Mouse (Mus musculus) olfactory bulb, adult 2 months (tissue): ENCODE results near the gene Cep350. TPM values are rescaled to one million over a fixed set of nuclear protein-coding genes. Genes with fewer than 3 reads are reported as not detected.

ENCODE experiments used
- H3K27ac ChIP-seq: fragments of 200-500 bp; 2 replicates; pipeline ENCODE4 v1.5.1; 2012; ENCODE audit warnings: low read depth, low read length; ENCODE audit not compliant: insufficient read depth
- H3K4me1 ChIP-seq: fragments of 200-500 bp; 2 replicates; pipeline ENCODE4 v1.6.1; 2012; ENCODE audit warnings: low read length; ENCODE audit not compliant: control insufficient read depth, insufficient read depth
- H3K4me3 ChIP-seq: fragments of 200-500 bp; 2 replicates; pipeline ENCODE4 v1.5.1; 2012; ENCODE audit warnings: mild to moderate bottlenecking, low read depth, low read length, moderate library complexity; ENCODE audit not compliant: insufficient read depth
- CTCF ChIP-seq: fragments of 200-500 bp; IDR thresholded peaks from 2 replicates; pipeline ENCODE4 v1.5.1; 2012; ENCODE audit warnings: low read depth, mild to moderate bottlenecking, low read length, moderate library complexity; ENCODE audit not compliant: insufficient read depth
- POLR2A ChIP-seq: fragments of 200-500 bp; IDR thresholded peaks from 2 replicates; pipeline ENCODE4 v1.6.1; 2012; ENCODE audit warnings: mild to moderate bottlenecking, low read depth, low read length, moderate library complexity; ENCODE audit not compliant: insufficient read depth
- WGBS: fragments of 180-500 bp; shearing (Covaris S2); methylation state at CpG from one replicate; pipeline ENCODE4 v1.1.7; 2018; 5-methylcytosine and 5-hydroxymethylcytosine counted together
- polyA plus RNA-seq: library from polyadenylated mRNA; stranded (reverse); fragments of >200 nt; gene quantifications from 2 replicates; pipeline ENCODE4 v1.2.4, GENCODE M21; 2012; ENCODE audit warnings: low replicate concordance; ENCODE audit not compliant: missing spikeins, insufficient read depth, insufficient read length

The Cep350 gene
- polyA plus RNA-seq, 1 experiment: not detected

GRCm38 (mm10) chr1:155843538-155843937 is 129.5 kb downstream of the Cep350 start:
- Histone ChIP-seq H3K4me3 (no peak overlapping the region), H3K4me1 (no peaks in the 10 kb centered on the region; the same call in 1 of the 2 replicates), H3K27ac (no peak overlapping the region)
- 76% methylated on average over 4 of the region's 4 CpGs for WGBS
- TF ChIP-seq POLR2A (no peak), CTCF (no peak)

GRCm38 (mm10) chr1:155835667-155836066 is 137.4 kb downstream of the Cep350 start:
- no peaks in the 10 kb centered on the region for H3K4me1 ChIP-seq
- 83% methylated on average over 2 of the region's 2 CpGs for WGBS
- no peak overlapping the region for H3K27ac ChIP-seq
- TF ChIP-seq POLR2A (no peak), CTCF (no peak)
- H3K4me3 ChIP-seq: no peak overlapping the region

DNA sequence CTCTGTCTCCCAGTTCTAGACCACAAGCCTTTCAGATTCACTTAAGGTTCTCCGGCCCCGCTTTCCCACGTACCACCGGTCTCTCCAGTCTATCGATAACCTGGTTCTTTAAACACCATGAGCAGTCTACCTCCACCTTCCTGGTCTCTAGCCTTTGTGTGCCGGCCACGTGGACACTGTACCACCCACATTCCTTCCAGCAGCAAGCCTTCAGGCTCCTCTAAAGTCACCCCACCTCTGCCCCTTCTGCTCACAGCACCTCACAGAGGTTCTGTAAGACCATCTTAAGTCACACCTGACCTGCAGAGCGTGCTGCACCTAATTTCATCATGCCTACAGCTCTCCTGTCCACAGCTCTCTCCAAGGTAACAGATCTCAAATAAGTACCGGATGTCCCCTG is 139.4 kb downstream of the Cep350 start:
- Histone ChIP-seq H3K27ac (no peak overlapping the region), H3K4me1 (no peaks in the 10 kb centered on the region), H3K4me3 (no peak overlapping the region)
- TF ChIP-seq POLR2A (no peak), CTCF (no peak)
- WGBS: 90% methylated on average over 9 of the region's 9 CpGs

GRCm38 (mm10) chr1:155831958-155832357 is 141.1 kb downstream of the Cep350 start:
- TF ChIP-seq POLR2A (no peak), CTCF (no peak)
- WGBS: 84% methylated on average over 3 of the region's 3 CpGs
- no peaks in the 10 kb centered on the region for H3K4me1 ChIP-seq
- no peak overlapping the region for H3K4me3 ChIP-seq
- no peak overlapping the region for H3K27ac ChIP-seq

- WGBS: 72% methylated on average over 6 of the region's 6 CpGs
- Histone ChIP-seq H3K27ac (no peak overlapping the region), H3K4me1 (no peaks in the 10 kb centered on the region), H3K4me3 (no peak overlapping the region)
- TF ChIP-seq POLR2A: no peak
These were observed 142.2 kb downstream of the Cep350 start for GRCm38 (mm10) chr1:155830861-155831260.

GRCm38 (mm10) chr1:155827703-155828295 is 145.3 kb downstream of the Cep350 start:
- H3K4me3 ChIP-seq: no peak overlapping the region
- TF ChIP-seq POLR2A: no peak
- TF ChIP-seq CTCF: no peak

GRCm38 (mm10) chr1:155826803-155827395 is 146.2 kb downstream of the Cep350 start:
- TF ChIP-seq CTCF (no peak), POLR2A (no peak)
- Histone ChIP-seq H3K4me3 (no peak overlapping the region), H3K27ac (no peak overlapping the region), H3K4me1 (no peaks in the 10 kb centered on the region)
- WGBS: 71% methylated on average over 5 of the region's 5 CpGs

More at GRCm38 (mm10) chr1:155827703-155828295, 145.3 kb downstream of the Cep350 start:
- 78% methylated on average over 8 of the region's 8 CpGs for WGBS
- H3K27ac ChIP-seq: no peak overlapping the region
- no peaks in the 10 kb centered on the region for H3K4me1 ChIP-seq

- 83% methylated on average over 4 of the region's 4 CpGs for WGBS
These were observed 146.9 kb downstream of the Cep350 start for GRCm38 (mm10) chr1:155825940-155826716.

DNA sequence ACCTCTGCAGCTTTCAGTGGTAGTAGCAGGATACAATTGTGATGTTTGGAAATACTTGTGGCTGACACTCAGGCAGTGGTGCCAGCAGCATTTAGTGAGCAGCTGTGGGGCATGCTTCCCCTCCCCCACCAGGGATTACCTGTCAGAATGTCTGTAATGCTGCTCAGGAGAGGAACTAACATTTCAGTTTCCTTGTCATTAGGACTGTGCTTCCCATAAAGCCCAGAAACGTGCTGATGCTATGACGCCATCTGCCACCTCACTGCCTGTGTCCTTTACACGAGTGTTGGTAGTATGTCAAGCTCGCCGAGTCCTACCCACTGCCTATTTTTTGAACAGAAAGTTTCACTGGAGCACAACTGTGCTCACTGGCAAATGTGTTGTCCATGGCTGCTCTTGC is 152.4 kb downstream of the Cep350 start:
- no peak for TF ChIP-seq POLR2A
- TF ChIP-seq CTCF: no peak
- H3K27ac ChIP-seq: no peak overlapping the region
- no peak overlapping the region for H3K4me3 ChIP-seq
- 91% methylated on average over 5 of the region's 5 CpGs for WGBS
- no peaks in the 10 kb centered on the region for H3K4me1 ChIP-seq

More at GRCm38 (mm10) chr1:155825940-155826716, 146.9 kb downstream of the Cep350 start:
- H3K4me1 ChIP-seq: no peaks in the 10 kb centered on the region
- no peak overlapping the region for H3K4me3 ChIP-seq
- no peak overlapping the region for H3K27ac ChIP-seq
- TF ChIP-seq POLR2A: no peak

DNA sequence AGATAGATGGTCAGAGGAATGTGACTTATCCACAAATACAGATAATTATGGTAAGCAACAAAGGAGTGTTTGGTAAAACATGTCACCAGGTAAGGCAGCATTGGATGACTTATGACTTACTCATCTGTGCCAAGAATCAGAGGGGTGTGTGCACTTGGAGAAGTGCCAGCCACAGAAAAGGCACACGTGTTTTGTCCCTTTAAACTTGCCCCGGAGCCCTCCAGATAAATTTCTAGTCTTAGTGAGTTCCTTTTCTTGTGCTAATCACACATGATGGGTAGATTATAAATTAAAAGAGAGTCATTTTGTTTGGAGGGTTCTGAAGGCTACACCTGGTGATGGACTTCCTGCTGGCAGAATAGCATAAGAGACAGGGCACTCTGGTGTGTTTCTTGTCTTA is 156.9 kb downstream of the Cep350 start:
- no peak for TF ChIP-seq POLR2A
- no peak for TF ChIP-seq CTCF
- no peak overlapping the region for H3K4me3 ChIP-seq
- whole genome bisulfite sequencing: 54% methylated on average over 2 of the region's 2 CpGs
- H3K4me1 ChIP-seq: peaks cover 3% of the 10 kb centered on the region
- H3K27ac ChIP-seq: no peak overlapping the region
